Mouse (Mus musculus) stomach, postnatal 0 days (tissue): ENCODE data around the gene Rptor. TPM values are rescaled to one million over a fixed set of nuclear protein-coding genes. Genes with fewer than 3 reads are reported as not detected.

Source experiments
- ATAC-seq: fragments of 200-750 bp; cut with Nextera tagmentation; 2 replicates; pipeline ENCODE4 v1.8.0; 2017; ENCODE audit not compliant: low FRiP score, low TSS enrichment
- DNase-seq: peaks from one replicate; pipeline ENCODE4 v3.0.0-alpha.2; 2016; ENCODE audit warnings: low spot score
- H3K27ac ChIP-seq: fragments of 300-500 bp; sonication (generic); replicated peaks from 2 replicates; pipeline ENCODE4 v1.5.1; 2014; ENCODE audit warnings: mild to moderate bottlenecking, control low read depth
- H3K27me3 ChIP-seq: fragments of 300-500 bp; sonication (generic); 2 replicates; pipeline ENCODE4 v1.6.1; 2014; ENCODE audit warnings: low read length; ENCODE audit not compliant: control insufficient read depth, insufficient read depth
- H3K36me3 ChIP-seq: fragments of 300-500 bp; sonication (generic); 2 replicates; pipeline ENCODE4 v1.6.1; 2014; ENCODE audit warnings: low read length, mixed read lengths; ENCODE audit not compliant: control insufficient read depth, insufficient read depth
- H3K4me1 ChIP-seq: fragments of 300-500 bp; sonication (generic); replicated peaks from 2 replicates; pipeline ENCODE4 v1.6.1; 2014; ENCODE audit warnings: antibody characterized with exemption; ENCODE audit not compliant: control insufficient read depth, insufficient read depth
- H3K4me2 ChIP-seq: fragments of 300-500 bp; sonication (generic); replicated peaks from 2 replicates; pipeline ENCODE4 v1.6.1; 2014; ENCODE audit warnings: low read depth, mild to moderate bottlenecking, control low read depth, moderate library complexity
- H3K4me3 ChIP-seq: fragments of 300-500 bp; sonication (generic); 2 replicates; pipeline ENCODE4 v1.5.1; 2014; ENCODE audit warnings: low read depth, low read length, control low read depth
- H3K9ac ChIP-seq: fragments of 300-500 bp; sonication (generic); 2 replicates; pipeline ENCODE4 v1.6.1; 2014; ENCODE audit warnings: mild to moderate bottlenecking, low read length, control low read depth, mixed read lengths
- H3K9me3 ChIP-seq: fragments of 300-500 bp; sonication (generic); 2 replicates; pipeline ENCODE4 v1.6.1; 2016; ENCODE audit warnings: low read length; ENCODE audit not compliant: control insufficient read depth
- CTCF ChIP-seq: IDR thresholded peaks from 2 replicates; pipeline ENCODE4 v1.5.1; 2016; ENCODE audit warnings: antibody characterized with exemption, low read depth, mild to moderate bottlenecking, moderate library complexity
- EP300 ChIP-seq: optimal IDR thresholded peaks from 2 replicates; pipeline ENCODE3; 2016; ENCODE audit warnings: antibody characterized with exemption
- WGBS: fragments of 180-500 bp; shearing (Covaris S2); extraction: QIAGEN DNeasy Blood & Tissue Kit; methylation state at CpG from one replicate; pipeline ENCODE4 v1.1.7; 2014; 5-methylcytosine and 5-hydroxymethylcytosine counted together
- polyA plus RNA-seq: library from polyadenylated mRNA; unstranded; fragments of >200 nt; fragmentation: Nextera tagmentation; extraction: Ambion mirVana; gene quantifications from 2 replicates; pipeline ENCODE4 v1.2.1, GENCODE M21; 2015

Rptor gene
- polyA plus RNA-seq, 1 experiment from 2014 or later, result 3.7 TPM

- 89% methylated on average over 2 of the region's 2 CpGs for WGBS
- TF ChIP-seq CTCF (peak; percentile 59), EP300 (no peak)
Measured at GRCm38 (mm10) chr11:119781165-119781564, 178.5 kb downstream of the Rptor start.

GRCm38 (mm10) chr11:119781726-119782125 is 179.0 kb downstream of the Rptor start:
- Histone ChIP-seq H3K4me3 (no peak overlapping the region), H3K4me1 (no peaks in the 10 kb centered on the region), H3K27ac (no peak overlapping the region), H3K4me2 (no peak overlapping the region), H3K9ac (no peak overlapping the region), H3K9me3 (no peaks in the 10 kb centered on the region), H3K36me3 (peaks cover 2% of the 10 kb centered on the region; the same call in 1 of the 2 replicates), H3K27me3 (no peaks in the 10 kb centered on the region)
- TF ChIP-seq EP300 (no peak), CTCF (no peak)
- ATAC-seq (no peak), DNase-seq (no peak)
- 93% methylated on average over 4 of the region's 4 CpGs for WGBS

More at GRCm38 (mm10) chr11:119781165-119781564, 178.5 kb downstream of the Rptor start:
- DNase-seq (no peak), ATAC-seq (no peak)
- Histone ChIP-seq H3K4me2 (no peak overlapping the region), H3K9me3 (peaks cover 3% of the 10 kb centered on the region; the same call in 1 of the 2 replicates), H3K9ac (no peak overlapping the region), H3K4me3 (no peak overlapping the region), H3K27me3 (no peaks in the 10 kb centered on the region), H3K4me1 (no peaks in the 10 kb centered on the region), H3K27ac (no peak overlapping the region), H3K36me3 (peaks cover 2% of the 10 kb centered on the region; the same call in 1 of the 2 replicates)

DNA sequence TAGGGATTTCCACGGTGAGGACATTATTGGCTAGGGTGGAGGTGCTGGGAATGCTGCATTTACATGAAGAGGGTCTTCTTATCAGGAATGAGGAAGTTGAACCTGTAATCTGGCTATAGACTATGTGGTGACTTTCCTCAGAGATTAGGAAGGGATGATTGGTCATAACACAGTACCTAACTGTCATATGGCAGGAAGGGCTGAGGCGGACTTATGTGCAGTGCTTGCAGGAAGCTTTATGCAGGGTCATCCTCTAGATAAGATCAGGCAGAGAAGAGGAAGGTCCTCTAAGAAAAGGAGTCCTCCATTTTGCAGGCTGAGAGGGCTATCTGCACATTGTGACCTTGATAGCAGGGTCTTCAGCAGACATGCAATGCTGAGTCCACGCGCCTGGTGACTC is 180.9 kb downstream of the Rptor start:
- H3K4me1 ChIP-seq, result no peaks in the 10 kb centered on the region
- H3K27me3 ChIP-seq, result no peaks in the 10 kb centered on the region
- no peak overlapping the region for H3K27ac ChIP-seq
- H3K4me2 ChIP-seq, result no peak overlapping the region
- DNase-seq, result no peak
- WGBS, result 86% methylated on average over 4 of the region's 4 CpGs
- H3K4me3 ChIP-seq, result no peak overlapping the region
- no peaks in the 10 kb centered on the region for H3K9me3 ChIP-seq
- no peak overlapping the region for H3K9ac ChIP-seq
- H3K36me3 ChIP-seq, result peaks cover 2% of the 10 kb centered on the region; the same call in 1 of the 2 replicates
- TF ChIP-seq CTCF, result no peak
- no peak for TF ChIP-seq EP300
- ATAC-seq, result no peak

- 86% methylated on average over 12 of the region's 12 CpGs for WGBS
- Histone ChIP-seq H3K36me3 (peaks cover 2% of the 10 kb centered on the region; the same call in 1 of the 2 replicates), H3K9me3 (no peaks in the 10 kb centered on the region), H3K27me3 (no peaks in the 10 kb centered on the region), H3K4me3 (no peak overlapping the region), H3K4me1 (no peaks in the 10 kb centered on the region), H3K4me2 (no peak overlapping the region), H3K27ac (no peak overlapping the region), H3K9ac (no peak overlapping the region)
- DNase-seq, result no peak
- no peak for ATAC-seq
- no peak for TF ChIP-seq CTCF
- no peak for TF ChIP-seq EP300
Measured at GRCm38 (mm10) chr11:119784672-119785341, 182.1 kb downstream of the Rptor start.

DNA sequence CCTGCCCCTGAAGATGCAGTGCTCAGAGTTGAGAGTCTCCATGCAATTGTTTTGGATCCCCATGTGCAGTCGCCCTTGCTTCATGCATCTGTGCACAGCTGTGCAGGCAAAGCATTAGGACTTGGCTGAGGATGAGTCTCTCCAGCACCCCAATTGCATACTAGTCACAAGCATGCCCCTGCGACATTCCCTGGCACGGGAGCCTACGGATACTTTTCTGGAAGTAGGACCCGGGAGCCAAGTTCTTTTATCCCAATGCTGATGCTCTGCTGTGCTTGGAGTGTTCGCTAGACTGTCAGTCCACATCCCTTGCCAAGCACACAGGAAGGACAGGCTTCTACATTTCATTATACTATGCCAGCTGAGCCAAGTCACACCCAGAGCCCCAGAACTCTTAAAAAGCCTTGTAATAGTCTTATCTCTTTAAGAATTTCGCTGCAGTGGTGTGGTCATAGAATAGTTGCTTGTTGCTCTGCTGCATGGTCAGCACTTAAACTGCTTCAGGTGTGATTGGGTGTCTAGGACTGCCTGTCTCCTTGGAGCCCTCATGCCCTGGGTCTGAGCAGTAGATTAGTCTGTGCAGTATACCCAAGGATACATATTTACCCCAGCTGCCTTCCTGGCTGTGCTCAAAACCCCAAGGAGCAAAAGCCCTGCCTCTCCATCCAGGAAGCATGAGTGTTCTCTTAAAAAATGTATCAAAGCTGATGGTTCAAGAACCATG is 183.1 kb downstream of the Rptor start:
- DNase-seq (no peak), ATAC-seq (no peak)
- H3K27me3 ChIP-seq, result no peaks in the 10 kb centered on the region
- H3K4me3 ChIP-seq, result no peak overlapping the region
- TF ChIP-seq CTCF (no peak), EP300 (no peak)
- peaks cover 2% of the 10 kb centered on the region; the same call in 1 of the 2 replicates for H3K36me3 ChIP-seq
- no peak overlapping the region for H3K27ac ChIP-seq
- WGBS, result 71% methylated on average over 7 of the region's 7 CpGs
- no peaks in the 10 kb centered on the region for H3K4me1 ChIP-seq
- no peak overlapping the region for H3K9ac ChIP-seq
- no peaks in the 10 kb centered on the region for H3K9me3 ChIP-seq
- no peak overlapping the region for H3K4me2 ChIP-seq
